Mouse (Mus musculus): Measurements from ENCODE around the gene Cyb561a3. TPM values are rescaled to one million over a fixed set of nuclear protein-coding genes. Genes with fewer than 3 reads are reported as not detected.
"Not testable (repeated sequence)": the region's sequence is repeated elsewhere in the genome, so short reads cannot be mapped to it uniquely, and the experiment has no call there.

Cyb561a3 gene
- 14.2 and 17.0 TPM in 2 replicates for polyA plus RNA-seq (2016; fragmentation: Nextera tagmentation; extraction: Ambion mirVana)

DNA sequence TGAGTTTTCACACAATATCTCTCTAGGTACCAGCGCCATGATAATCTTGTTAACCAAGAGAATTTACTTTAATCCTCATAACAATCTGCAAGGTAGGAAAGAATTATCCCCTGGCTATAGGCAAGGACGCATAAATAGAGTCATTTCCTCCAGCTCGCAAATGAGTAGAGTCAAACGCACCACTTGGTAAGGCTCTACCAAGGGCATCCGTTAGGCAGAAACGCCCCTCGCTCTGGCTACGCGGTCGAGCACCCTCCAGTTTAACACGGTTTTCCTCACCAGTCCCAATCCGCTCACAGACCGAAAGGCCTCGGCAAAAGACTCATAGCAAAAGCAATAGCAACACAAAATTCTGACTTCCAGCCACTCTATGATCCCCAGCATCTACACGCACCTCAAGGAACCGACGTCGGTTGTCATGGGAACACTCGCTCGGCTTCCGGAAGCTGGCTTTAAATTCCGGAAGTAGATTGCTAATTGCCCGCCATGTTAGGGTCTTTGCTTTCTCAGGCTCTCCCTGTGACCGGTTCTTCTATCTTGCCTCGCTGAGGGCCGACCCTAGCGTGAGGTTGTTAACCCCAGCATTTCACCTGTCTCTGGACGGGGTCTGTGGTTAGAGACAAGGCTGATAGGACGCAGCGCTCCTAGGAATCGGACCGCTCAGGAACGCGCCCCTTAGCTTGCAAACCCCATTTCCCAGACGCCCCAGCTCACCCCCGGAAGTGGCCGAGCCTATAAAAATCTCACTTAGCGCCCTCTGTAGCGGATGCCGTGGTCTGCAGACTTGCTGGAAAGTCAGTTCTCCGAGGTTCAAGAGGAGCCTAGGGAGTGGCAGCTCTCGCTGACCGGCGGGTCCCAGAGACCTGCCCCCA lies at the start of gene Cyb561a3, which contains the start of gene Tmem138:
TSS of gene Cyb561a3 (plus strand) at position 483 of the 872 bp plus-strand sequence.
TSS of gene Tmem138 (minus strand) at position 673 of the 872 bp plus-strand sequence.
- under 1% methylated on average over 44 of the region's 44 CpGs for WGBS
- Histone ChIP-seq H3K27ac (peak within 1 kb of the TSS; percentile 96), H3K9me3 (no peaks in the 10 kb centered on the region), H3K4me1 (replicated peaks) (peaks cover 26% of the 10 kb centered on the region), H3K4me3 (peak within 1 kb of the TSS; percentile 76), H3K36me3 (peaks cover 32% of the 10 kb centered on the region), H3K27me3 (ENCODE audit: insufficient read depth, poor library complexity, severe bottlenecking) (no peaks in the 10 kb centered on the region)
- DNase-seq (ENCODE audit: low spot score): peak; percentile 94

DNA sequence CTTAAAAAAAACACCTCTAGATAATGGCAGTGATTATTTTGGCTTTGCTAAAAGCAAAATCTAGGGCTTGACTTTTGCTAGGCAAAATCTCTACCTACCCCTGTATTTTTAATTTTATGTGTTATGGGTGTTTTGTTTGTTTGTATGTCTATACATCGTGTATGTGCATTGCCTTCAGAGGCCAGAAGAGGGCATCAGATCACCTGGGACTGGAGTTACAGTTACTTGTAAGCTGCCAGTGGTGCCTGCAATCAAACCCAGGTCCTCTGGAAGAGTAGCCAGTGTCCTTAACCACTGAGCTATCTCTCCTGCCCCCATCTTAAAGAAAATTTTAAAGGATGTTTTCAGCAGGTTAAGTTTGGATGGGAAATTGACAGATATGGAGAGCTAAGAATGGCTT lies 46.9 kb upstream of the Cyb561a3 start:
- H3K4me1 ChIP-seq (replicated peaks): peaks cover 20% of the 10 kb centered on the region
- H3K4me3 ChIP-seq: no peak overlapping the region
- no peaks in the 10 kb centered on the region for H3K27me3 ChIP-seq (ENCODE audit: insufficient read depth, poor library complexity, severe bottlenecking)
- H3K36me3 ChIP-seq: peaks cover 82% of the 10 kb centered on the region
- WGBS: 96% methylated on average over 1 of the region's 1 CpGs
- H3K27ac ChIP-seq: no peak overlapping the region
- DNase-seq (ENCODE audit: low spot score): no peak
- no peaks in the 10 kb centered on the region for H3K9me3 ChIP-seq

DNA sequence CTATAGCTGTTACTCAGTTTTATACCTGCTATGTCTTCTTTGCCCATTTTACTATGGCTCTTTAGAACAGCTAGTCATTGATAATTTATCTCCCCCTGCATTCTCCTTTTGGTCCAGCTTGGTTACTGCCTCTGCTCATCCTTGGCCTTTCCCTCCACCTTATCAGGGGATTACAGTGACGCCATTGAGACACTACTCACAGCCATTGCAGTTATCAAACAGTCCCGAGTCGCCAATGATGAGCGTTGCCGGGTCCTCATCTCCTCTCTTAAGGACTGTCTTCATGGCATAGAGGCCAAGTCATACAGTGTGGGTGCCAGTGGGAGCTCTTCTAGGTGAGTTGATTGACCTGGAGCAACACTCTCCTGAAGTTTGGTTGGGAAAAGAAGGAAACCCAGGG lies 37.5 kb upstream of the Cyb561a3 start:
- H3K4me1 ChIP-seq (replicated peaks): no peaks in the 10 kb centered on the region
- DNase-seq (ENCODE audit: low spot score): no peak
- no peaks in the 10 kb centered on the region for H3K9me3 ChIP-seq
- no peak overlapping the region for H3K27ac ChIP-seq
- no peaks in the 10 kb centered on the region for H3K27me3 ChIP-seq (ENCODE audit: insufficient read depth, poor library complexity, severe bottlenecking)
- WGBS: 92% methylated on average over 5 of the region's 5 CpGs
- H3K36me3 ChIP-seq: peaks cover 99% of the 10 kb centered on the region
- H3K4me3 ChIP-seq: no peak overlapping the region

DNA sequence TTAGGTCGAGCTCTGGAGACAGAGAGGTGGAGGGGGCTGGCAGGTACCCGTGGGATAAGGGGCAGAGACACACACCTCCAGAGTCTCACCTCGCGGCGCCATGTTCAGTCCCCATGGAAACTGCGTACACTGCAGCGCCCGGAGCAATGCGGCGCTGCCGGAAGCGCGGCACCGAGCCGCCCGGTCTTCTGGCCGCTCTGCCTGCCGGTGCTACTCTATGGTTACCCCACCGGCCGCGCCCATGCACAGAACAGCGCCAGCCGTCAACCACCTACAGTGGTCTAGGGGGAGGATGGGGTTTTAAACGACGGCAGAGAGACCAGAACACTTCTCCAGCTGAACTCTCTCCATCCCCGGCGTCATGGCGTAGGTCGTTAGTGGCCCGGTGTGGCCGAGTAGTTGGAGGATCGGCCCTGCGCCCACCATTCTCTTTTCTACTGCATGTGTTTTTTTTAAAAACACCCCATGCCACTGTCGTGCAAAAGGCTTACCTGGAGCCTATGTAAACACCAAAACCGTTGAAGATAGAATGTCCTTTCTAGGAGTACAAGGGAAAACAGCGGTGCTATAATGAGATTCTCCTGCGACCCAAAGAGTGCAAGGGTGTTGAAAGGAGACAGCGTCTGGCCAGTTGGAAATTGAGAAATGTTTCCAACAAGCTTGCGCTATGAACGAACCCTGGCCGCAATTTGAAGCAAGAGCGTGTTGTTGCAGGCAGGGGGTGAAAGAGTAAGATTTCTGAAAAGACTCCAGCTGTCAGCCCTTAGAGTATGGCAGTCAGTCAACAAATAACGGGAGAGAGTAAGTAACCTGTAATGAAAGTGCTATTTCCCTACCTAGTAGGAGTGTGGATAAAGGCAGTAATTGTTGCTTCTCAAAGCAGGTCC lies 21.1 kb upstream of the Cyb561a3 start, which contains the start of gene Tmem216:
TSS of gene Tmem216 (minus strand) at position 615 of the 887 bp plus-strand sequence.
- H3K4me3 ChIP-seq: peak within 1 kb of the TSS; percentile 74
- peak within 1 kb of the TSS; percentile 87 for H3K27ac ChIP-seq
- H3K27me3 ChIP-seq (ENCODE audit: insufficient read depth, poor library complexity, severe bottlenecking): no peaks in the 10 kb centered on the region
- H3K9me3 ChIP-seq: no peaks in the 10 kb centered on the region
- H3K4me1 ChIP-seq (replicated peaks): peaks cover 21% of the 10 kb centered on the region
- 2% methylated on average over 43 of the region's 43 CpGs for WGBS
- peaks cover 28% of the 10 kb centered on the region for H3K36me3 ChIP-seq
- peak; percentile 79 for DNase-seq (ENCODE audit: low spot score)

DNA sequence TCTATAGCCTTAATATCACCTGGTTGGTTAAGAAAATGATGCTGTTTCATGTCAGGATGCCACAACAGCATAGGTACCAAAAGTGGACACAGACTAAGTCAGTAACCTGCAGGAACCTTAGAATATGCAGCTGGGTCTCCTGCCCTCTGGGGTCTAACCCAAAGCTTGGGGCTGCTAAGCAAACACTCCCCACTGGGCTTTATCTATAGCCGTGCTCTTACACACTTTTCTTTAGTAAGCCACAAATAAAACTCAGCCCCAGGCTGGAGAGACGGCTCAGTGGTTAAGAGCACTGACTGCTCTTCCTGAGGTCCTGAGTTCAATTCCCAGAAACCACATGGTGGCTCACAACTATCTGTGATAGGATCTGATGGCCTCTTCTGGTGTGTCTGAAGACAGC lies 20.0 kb upstream of the Cyb561a3 start:
- peaks cover 17% of the 10 kb centered on the region for H3K36me3 ChIP-seq
- WGBS: 68% methylated on average over 2 of the region's 2 CpGs
- DNase-seq (ENCODE audit: low spot score): no peak
- H3K9me3 ChIP-seq: no peaks in the 10 kb centered on the region
- peaks cover 26% of the 10 kb centered on the region for H3K4me1 ChIP-seq (replicated peaks)
- no peak overlapping the region; the same call in 1 of the 2 replicates for H3K4me3 ChIP-seq
- H3K27ac ChIP-seq: no peak overlapping the region
- no peaks in the 10 kb centered on the region for H3K27me3 ChIP-seq (ENCODE audit: insufficient read depth, poor library complexity, severe bottlenecking)

DNA sequence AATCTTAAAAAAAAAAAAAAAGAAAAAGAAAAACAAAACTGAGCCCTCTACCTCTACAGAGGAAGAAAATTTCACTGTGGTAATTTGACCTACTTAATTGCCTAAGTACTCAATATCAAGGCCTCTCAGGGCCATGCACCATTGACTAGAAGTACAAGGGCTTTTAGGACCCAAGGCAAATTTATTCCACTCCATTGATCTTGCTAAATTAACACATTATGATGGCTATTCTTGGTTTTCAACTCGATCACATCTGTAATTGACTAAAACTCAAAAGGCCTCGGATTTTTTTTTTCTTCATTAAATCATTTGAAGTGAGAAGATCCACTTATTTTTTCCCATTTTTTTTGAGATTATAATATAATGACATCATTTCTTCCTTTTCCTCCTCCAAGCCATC lies 19.5 kb upstream of the Cyb561a3 start:
- Histone ChIP-seq H3K9me3 (no peaks in the 10 kb centered on the region), H3K27ac (no peak overlapping the region), H3K4me1 (replicated peaks) (peaks cover 28% of the 10 kb centered on the region), H3K4me3 (no peak overlapping the region), H3K36me3 (peaks cover 13% of the 10 kb centered on the region), H3K27me3 (ENCODE audit: insufficient read depth, poor library complexity, severe bottlenecking) (no peaks in the 10 kb centered on the region)
- no peak for DNase-seq (ENCODE audit: low spot score)
- WGBS: 76% methylated on average over 2 of the region's 2 CpGs

DNA sequence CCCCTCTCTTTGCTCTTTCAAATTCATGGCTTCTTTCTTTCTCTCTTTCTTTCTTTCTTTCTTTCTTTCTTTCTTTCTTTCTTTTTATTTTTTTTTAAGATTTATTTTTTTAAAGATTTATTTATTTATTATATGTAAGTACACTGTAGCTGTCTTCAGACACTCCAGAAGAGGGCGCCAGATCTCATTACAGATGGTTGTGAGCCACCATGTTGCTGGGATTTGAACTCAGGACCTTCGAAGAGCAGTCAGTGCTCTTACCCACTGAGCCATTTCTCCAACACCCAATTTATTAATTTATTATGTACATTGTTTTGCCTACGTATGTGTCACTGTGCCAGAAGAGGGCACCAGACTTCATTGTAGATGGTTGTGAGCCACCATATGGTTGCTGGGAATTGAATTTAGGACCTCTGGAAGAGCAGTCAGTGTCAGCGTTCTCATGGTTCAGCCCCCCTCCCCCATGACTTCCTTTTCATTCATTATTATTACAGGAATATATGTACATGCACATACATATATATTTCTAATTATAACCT lies 19.1 kb upstream of the Cyb561a3 start:
- H3K27ac ChIP-seq; H3K9me3 ChIP-seq; H3K27me3 ChIP-seq (ENCODE audit: insufficient read depth, poor library complexity, severe bottlenecking); DNase-seq (ENCODE audit: low spot score); H3K36me3 ChIP-seq; H3K4me3 ChIP-seq: not testable (repeated sequence)
- H3K4me1 ChIP-seq (replicated peaks): peaks cover 28% of the 10 kb centered on the region
- 79% methylated on average over 4 of the region's 4 CpGs for WGBS

DNA sequence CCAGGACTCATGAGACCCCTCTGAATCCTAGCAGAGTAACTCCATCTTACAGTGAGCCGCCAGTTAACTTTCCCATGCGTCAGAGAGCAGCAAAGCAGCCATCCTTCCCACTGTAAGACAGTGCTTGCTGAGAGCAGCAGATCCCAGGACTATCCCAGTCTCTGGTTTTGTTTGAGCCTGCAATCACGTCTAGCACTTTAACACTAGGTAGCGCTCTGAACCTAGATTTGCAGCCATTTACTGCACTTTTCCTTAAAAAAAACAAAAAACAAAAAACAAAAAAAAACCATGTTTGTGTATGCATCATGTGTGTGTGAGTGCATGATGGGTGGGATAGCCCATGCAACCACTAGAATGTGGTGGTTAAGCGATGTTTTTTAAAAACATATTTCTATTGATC lies 16.9 kb upstream of the Cyb561a3 start:
- Histone ChIP-seq H3K36me3 (no peaks in the 10 kb centered on the region), H3K27ac (no peak overlapping the region), H3K27me3 (ENCODE audit: insufficient read depth, poor library complexity, severe bottlenecking) (no peaks in the 10 kb centered on the region), H3K4me1 (replicated peaks) (peaks cover 20% of the 10 kb centered on the region), H3K4me3 (no peak overlapping the region), H3K9me3 (no peaks in the 10 kb centered on the region)
- WGBS: 40% methylated on average over 5 of the region's 5 CpGs
- no peak for DNase-seq (ENCODE audit: low spot score)

DNA sequence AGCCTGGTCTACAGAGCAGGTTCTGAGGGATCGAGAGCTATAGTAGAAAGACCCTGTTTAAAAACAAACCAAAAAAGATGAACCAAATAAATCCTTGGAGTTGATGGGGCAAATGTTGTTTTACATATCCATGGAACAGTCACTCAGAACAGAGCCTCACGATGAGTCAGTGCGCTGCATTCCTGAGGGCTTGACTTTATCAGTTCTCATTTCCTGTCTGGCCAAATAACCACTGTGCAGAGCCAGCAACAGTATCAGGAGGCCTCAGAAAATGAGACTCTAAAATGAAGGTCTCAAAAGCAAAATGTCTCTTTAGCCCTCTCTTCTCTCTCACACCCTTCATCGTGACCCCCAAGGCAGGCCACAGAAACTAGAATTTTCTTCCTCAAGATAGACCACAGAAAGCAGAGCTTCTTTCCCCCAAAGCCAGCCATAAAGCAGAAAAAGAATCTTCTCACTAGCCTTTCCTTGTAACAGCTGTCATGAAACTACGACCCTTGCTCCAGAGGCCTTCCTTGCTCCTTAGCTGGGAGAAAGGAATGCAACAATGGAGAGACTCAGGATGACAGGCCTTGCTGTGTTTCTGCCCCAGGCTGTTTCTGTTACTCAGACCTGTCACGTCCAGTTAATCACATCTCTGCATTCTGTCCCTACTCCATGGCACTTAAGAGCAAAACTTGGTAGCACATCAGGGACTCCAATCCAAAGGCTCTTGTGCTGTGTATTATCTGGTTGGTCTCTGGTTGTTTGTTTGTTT lies 15.2 kb upstream of the Cyb561a3 start:
- Histone ChIP-seq H3K4me1 (replicated peaks) (peaks cover 7% of the 10 kb centered on the region), H3K36me3 (no peaks in the 10 kb centered on the region), H3K27me3 (ENCODE audit: insufficient read depth, poor library complexity, severe bottlenecking) (no peaks in the 10 kb centered on the region), H3K27ac (no peak overlapping the region), H3K9me3 (no peaks in the 10 kb centered on the region), H3K4me3 (no peak overlapping the region)
- 65% methylated on average over 6 of the region's 6 CpGs for WGBS
- peak; percentile 17 for DNase-seq (ENCODE audit: low spot score)

DNA sequence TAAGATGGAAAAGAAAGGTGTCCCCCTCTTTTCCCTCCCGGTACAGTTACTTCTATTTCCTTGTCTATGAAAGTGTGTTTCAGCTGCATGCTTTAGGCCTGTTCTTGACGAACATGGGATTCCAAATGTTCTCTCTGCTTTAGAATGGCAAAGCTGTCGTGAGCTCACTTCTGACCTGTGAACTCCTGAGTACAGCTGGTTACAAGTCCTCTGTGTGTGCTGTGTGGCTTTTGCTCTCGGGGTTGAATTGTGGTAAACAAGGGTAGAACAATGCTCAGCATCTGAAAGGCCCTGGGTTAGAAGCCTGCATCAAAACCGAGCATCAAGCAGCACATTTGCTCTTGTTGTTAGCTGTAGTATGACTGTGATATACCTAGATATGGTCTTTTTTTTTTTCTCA lies 14.6 kb upstream of the Cyb561a3 start:
- DNase-seq (ENCODE audit: low spot score): no peak
- 45% methylated on average over 5 of the region's 5 CpGs for WGBS
- Histone ChIP-seq H3K4me1 (replicated peaks) (peaks cover 7% of the 10 kb centered on the region), H3K27me3 (ENCODE audit: insufficient read depth, poor library complexity, severe bottlenecking) (no peaks in the 10 kb centered on the region), H3K4me3 (no peak overlapping the region), H3K9me3 (no peaks in the 10 kb centered on the region), H3K36me3 (no peaks in the 10 kb centered on the region; the same call in 1 of the 2 replicates), H3K27ac (no peak overlapping the region)

DNA sequence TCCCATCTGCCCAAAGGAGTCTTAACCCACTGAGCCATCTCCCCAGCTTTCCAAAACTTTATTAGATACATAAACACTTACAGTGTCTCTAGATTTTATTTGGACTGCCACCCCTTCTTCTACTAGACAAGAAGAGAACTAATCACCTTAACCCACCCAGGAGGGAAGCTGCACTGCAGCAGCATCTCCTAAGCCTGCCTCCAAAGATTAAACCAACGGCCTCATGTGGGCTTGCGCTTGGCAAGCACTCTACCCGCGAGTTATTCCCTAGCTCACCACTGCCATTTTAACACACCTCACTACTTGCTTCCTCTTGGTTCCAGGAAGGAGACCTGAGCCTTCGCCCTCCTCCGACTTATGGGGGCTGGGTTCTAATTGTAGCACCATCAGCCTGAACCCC lies 12.7 kb upstream of the Cyb561a3 start:
- Histone ChIP-seq H3K27ac (no peak overlapping the region), H3K9me3 (no peaks in the 10 kb centered on the region), H3K4me3 (no peak overlapping the region), H3K27me3 (ENCODE audit: insufficient read depth, poor library complexity, severe bottlenecking) (no peaks in the 10 kb centered on the region), H3K36me3 (peaks cover 12% of the 10 kb centered on the region), H3K4me1 (replicated peaks) (peaks cover 7% of the 10 kb centered on the region)
- no peak for DNase-seq (ENCODE audit: low spot score)
- 83% methylated on average over 6 of the region's 6 CpGs for WGBS

DNA sequence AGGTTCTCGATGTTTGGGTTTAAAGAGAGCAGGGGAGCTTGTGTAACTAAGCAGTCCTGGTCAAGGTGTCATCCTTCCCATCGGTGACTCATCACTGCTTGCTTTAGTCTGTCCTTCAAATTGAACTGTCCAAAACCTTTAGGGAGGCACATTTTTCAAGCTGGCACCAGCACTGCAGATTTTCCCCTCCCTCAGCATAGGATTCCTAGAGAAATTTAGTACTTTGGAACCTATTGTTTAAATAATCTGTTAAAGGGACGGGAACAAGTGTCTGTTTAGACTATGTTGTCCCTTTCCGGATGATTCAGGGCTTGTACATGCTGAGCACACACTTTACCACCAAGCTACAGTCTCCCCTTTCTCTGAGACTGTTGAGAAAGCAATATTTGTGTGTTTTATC lies 11.8 kb upstream of the Cyb561a3 start:
- 83% methylated on average over 4 of the region's 4 CpGs for WGBS
- H3K27me3 ChIP-seq (ENCODE audit: insufficient read depth, poor library complexity, severe bottlenecking): no peaks in the 10 kb centered on the region
- no peak overlapping the region for H3K27ac ChIP-seq
- H3K36me3 ChIP-seq: peaks cover 21% of the 10 kb centered on the region
- H3K4me3 ChIP-seq: no peak overlapping the region
- DNase-seq (ENCODE audit: low spot score): no peak
- H3K4me1 ChIP-seq (replicated peaks): peaks cover 7% of the 10 kb centered on the region
- H3K9me3 ChIP-seq: no peaks in the 10 kb centered on the region
